Mouse (Mus musculus): ENCODE results near the gene Olfr102.

- TF ChIP-seq CTCF (IDR thresholded peaks at IDR 0.05; ENCODE audit: low read depth) (no peak), EP300 (IDR thresholded peaks at IDR 0.05; ENCODE audit: low read depth) (no peak)
Measured at GRCm38 (mm10) chr17:37270702-37271092, 46.2 kb downstream of the Olfr102 start.
